Mouse (Mus musculus) heart, postnatal 0 days (tissue): ENCODE results near the gene Actl6b.

Experiments used
- CTCF ChIP-seq: IDR thresholded peaks from 2 replicates; pipeline ENCODE4 v1.5.1; 2016; ENCODE audit warnings: antibody characterized with exemption, control low read depth, low read depth
- EP300 ChIP-seq: IDR thresholded peaks from 2 replicates; pipeline ENCODE4 v1.6.1; 2016; ENCODE audit warnings: antibody characterized with exemption, low read depth

DNA sequence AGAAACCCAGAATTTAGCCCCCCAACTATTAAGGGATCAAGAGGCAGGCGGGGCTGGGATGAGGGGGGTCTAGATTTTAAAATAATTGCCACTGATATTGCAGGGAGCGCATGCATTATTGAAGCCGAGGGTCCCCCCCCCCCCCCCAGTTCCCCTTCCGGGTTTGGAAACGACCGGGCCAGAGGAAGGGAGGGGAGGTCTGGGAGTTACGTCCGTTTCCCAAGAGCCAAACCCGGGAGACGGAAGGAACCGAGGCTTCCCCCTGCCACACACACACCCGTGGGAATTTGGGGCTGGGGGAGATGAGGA lies 20.6 kb upstream of the Actl6b start:
- TF ChIP-seq EP300 (no peak), CTCF (no peak)
